25 mouse cellular contexts compared by ENCODE assay signal in the genomic region with DNA sequence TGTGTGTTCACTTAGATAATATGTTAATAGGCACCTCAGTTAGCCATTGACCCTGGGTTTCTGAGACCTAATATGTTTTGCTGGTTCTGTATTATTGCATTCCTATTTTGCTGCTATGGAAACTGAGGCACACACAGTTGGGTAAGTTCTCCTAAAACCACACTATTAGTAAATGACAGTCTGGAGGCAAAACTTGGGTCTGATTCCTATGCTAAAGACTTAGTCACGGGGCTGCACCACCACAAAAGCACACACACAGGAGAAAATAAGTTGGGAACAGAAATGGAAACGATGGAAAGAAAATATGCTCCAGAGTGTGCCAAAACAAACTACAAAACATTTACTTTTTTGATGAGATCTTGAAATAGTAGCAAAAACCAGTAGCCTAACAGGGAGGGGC.
"Had no signal": no experiment of that assay in that cellular context is flagged by ENCODE, and none has a peak within 500 bp of the region (broad histone marks: within the 10 kb centered on the region; RNA-seq: fewer than 3 reads in every experiment).

No protein-coding gene starts in this region.

- H3K4me1 ChIP-seq: heart, embryonic 13.5 days; heart, embryonic 15.5 days; hindbrain, embryonic 13.5 days; hindbrain, embryonic 15.5 days; limb, embryonic 13.5 days; limb, embryonic 15.5 days; liver, embryonic 12.5 days had no signal

- ATAC-seq: hindbrain, postnatal 0 days; intestine, embryonic 16.5 days; liver, embryonic 12.5 days had no signal

- H3K27ac ChIP-seq: heart, adult 2 months; heart, embryonic 13.5 days; heart, embryonic 15.5 days; hindbrain, embryonic 13.5 days; hindbrain, embryonic 15.5 days; hindbrain, postnatal 0 days; kidney, embryonic 15.5 days; limb, embryonic 13.5 days; limb, embryonic 15.5 days; liver, embryonic 12.5 days; liver, embryonic 14.5 days had no signal

- H3K36me3 ChIP-seq: heart, embryonic 13.5 days; heart, embryonic 15.5 days; hindbrain, embryonic 13.5 days; hindbrain, embryonic 15.5 days; kidney, embryonic 15.5 days; limb, embryonic 13.5 days; limb, embryonic 15.5 days; liver, embryonic 12.5 days had no signal

- H3K9ac ChIP-seq: heart, embryonic 13.5 days; heart, embryonic 15.5 days; hindbrain, embryonic 13.5 days; hindbrain, embryonic 15.5 days; kidney, embryonic 15.5 days; limb, embryonic 13.5 days; limb, embryonic 15.5 days; liver, embryonic 12.5 days; liver, embryonic 14.5 days had no signal

- H3K27me3 ChIP-seq: heart, embryonic 13.5 days; heart, embryonic 15.5 days; hindbrain, embryonic 13.5 days; hindbrain, embryonic 15.5 days; kidney, embryonic 15.5 days; liver, embryonic 12.5 days had no signal

- DNase-seq: gastrocnemius, postnatal 14 days; gastrocnemius, postnatal 36 days; heart, adult 2 months; heart, postnatal 14 days; heart, postnatal 36 days; kidney, adult 11 months; kidney, adult 2 months; kidney, adult 9 months; kidney, postnatal 14 days; kidney, postnatal 36 days; layer of hippocampus, adult 9-11 months; layer of hippocampus, postnatal 36 days; left cerebral cortex, postnatal 4 days had no signal

- H3K4me2 ChIP-seq: heart, embryonic 11.5 days; heart, embryonic 13.5 days; heart, embryonic 15.5 days; hindbrain, embryonic 13.5 days; hindbrain, embryonic 15.5 days; kidney, embryonic 15.5 days; limb, embryonic 13.5 days; limb, embryonic 15.5 days; liver, embryonic 12.5 days had no signal

- H3K4me3 ChIP-seq: heart, adult 2 months; heart, embryonic 13.5 days; heart, embryonic 15.5 days; hindbrain, embryonic 13.5 days; hindbrain, embryonic 15.5 days; kidney, embryonic 15.5 days; limb, embryonic 13.5 days; limb, embryonic 15.5 days; liver, embryonic 12.5 days had no signal

- H3K9me3 ChIP-seq: heart, embryonic 13.5 days; heart, embryonic 15.5 days; hindbrain, embryonic 13.5 days; hindbrain, embryonic 15.5 days; kidney, embryonic 15.5 days; limb, embryonic 13.5 days; limb, embryonic 15.5 days; liver, embryonic 12.5 days had no signal
